Mouse (Mus musculus) stomach, embryonic 16.5 days (tissue): Measurements from ENCODE around the gene Lyrm9. TPM values are rescaled to one million over a fixed set of nuclear protein-coding genes. Genes with fewer than 3 reads are reported as not detected.

ENCODE experiments used
- ATAC-seq: fragments of 200-750 bp; cut with Nextera tagmentation; 2 replicates; pipeline ENCODE4 v1.8.0; 2017; ENCODE audit warnings: moderate number of reproducible peaks, moderate TSS enrichment; ENCODE audit not compliant: insufficient read depth, low FRiP score
- H3K27ac ChIP-seq: fragments of 300-500 bp; sonication (generic); 2 replicates; pipeline ENCODE4 v1.5.1; 2014; ENCODE audit warnings: low read length
- H3K27me3 ChIP-seq: fragments of 300-500 bp; sonication (generic); 2 replicates; pipeline ENCODE4 v1.6.1; 2014; ENCODE audit warnings: low read length, control low read depth, mixed read lengths; ENCODE audit not compliant: control insufficient read depth, insufficient read depth
- H3K36me3 ChIP-seq: fragments of 300-500 bp; sonication (generic); 2 replicates; pipeline ENCODE4 v1.6.1; 2014; ENCODE audit warnings: low read length; ENCODE audit not compliant: control insufficient read depth, insufficient read depth
- H3K4me1 ChIP-seq: fragments of 300-500 bp; sonication (generic); 2 replicates; pipeline ENCODE4 v1.6.1; 2014; ENCODE audit warnings: low read length, control low read depth, mixed read lengths; ENCODE audit not compliant: control insufficient read depth, insufficient read depth
- H3K4me2 ChIP-seq: fragments of 300-500 bp; sonication (generic); 2 replicates; pipeline ENCODE4 v1.6.1; 2014; ENCODE audit warnings: low read depth, low read length, mixed read lengths
- H3K4me3 ChIP-seq: fragments of 300-500 bp; sonication (generic); replicated peaks from 2 replicates; pipeline ENCODE4 v1.5.1; 2014; ENCODE audit warnings: mild to moderate bottlenecking, low read length
- H3K9ac ChIP-seq: fragments of 300-500 bp; sonication (generic); 2 replicates; pipeline ENCODE4 v1.6.1; 2014; ENCODE audit warnings: low read length
- H3K9me3 ChIP-seq: fragments of 300-500 bp; sonication (generic); replicated peaks from 2 replicates; pipeline ENCODE4 v1.6.1; 2016; ENCODE audit warnings: low read length, control low read depth; ENCODE audit not compliant: control insufficient read depth
- WGBS: fragments of 180-500 bp; shearing (Covaris S2); extraction: QIAGEN DNeasy Blood & Tissue Kit; methylation state at CpG from one replicate; pipeline ENCODE4 v1.1.7; 2014; 5-methylcytosine and 5-hydroxymethylcytosine counted together
- polyA plus RNA-seq: library from polyadenylated mRNA; unstranded; fragments of >200 nt; fragmentation: Nextera tagmentation; extraction: Ambion mirVana; gene quantifications from 2 replicates; pipeline ENCODE4 v1.2.1, GENCODE M21; 2015

Gene Lyrm9
- polyA plus RNA-seq, 1 experiment from 2014 or later, result 20.0 TPM

DNA sequence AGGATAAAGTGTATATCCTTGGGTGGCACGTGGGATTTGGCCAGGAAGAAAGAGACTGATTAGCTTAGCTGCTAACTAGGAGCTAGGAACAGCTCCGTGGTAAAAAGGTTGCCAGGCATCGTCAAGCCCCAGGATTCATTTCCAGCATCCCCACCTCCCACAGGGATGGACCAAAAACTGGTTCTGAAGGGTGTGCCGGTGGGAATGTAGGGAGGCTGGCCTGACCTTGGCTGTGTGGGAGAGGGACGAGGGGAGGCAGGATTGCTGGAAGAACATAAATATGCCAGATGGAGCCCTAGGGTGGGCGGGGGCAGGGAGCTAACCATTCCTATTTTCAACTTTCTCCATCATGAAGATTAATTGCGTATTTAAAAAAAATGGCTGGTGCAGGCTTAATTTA is 1.2 kb downstream of the Lyrm9 start:
- Histone ChIP-seq H3K9ac (no peak overlapping the region), H3K36me3 (no peaks in the 10 kb centered on the region), H3K4me3 (no peak overlapping the region), H3K4me1 (peaks cover 7% of the 10 kb centered on the region; the same call in 1 of the 2 replicates), H3K9me3 (no peaks in the 10 kb centered on the region), H3K27me3 (no peaks in the 10 kb centered on the region), H3K27ac (no peak overlapping the region), H3K4me2 (no peak overlapping the region)
- 37% methylated on average over 7 of the region's 7 CpGs for WGBS
- ATAC-seq, result no peak

DNA sequence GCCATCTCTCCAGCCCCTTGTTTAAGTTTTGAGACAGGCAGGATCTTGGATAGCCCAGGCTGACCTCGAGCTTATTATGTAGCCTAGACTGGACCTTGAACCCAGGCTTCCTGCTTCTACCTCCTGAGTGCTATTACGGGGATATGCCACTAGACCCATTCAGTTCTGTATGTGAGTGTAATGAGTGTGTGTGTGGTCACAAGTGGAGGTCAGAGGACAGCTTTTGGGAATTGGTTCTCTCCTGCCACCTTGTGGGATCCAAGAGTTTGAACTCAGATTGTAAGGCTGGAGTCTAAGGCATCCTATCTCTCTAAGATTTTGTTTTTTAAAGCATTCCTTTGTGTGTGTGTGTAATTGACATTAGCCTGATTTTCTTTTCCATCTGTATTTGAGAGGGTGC is 2.0 kb downstream of the Lyrm9 start:
- H3K4me1 ChIP-seq, result peaks cover 14% of the 10 kb centered on the region; the same call in 1 of the 2 replicates
- H3K36me3 ChIP-seq, result no peaks in the 10 kb centered on the region
- 52% methylated on average over 2 of the region's 2 CpGs for WGBS
- no peak overlapping the region for H3K9ac ChIP-seq
- H3K4me3 ChIP-seq, result no peak overlapping the region
- ATAC-seq, result no peak
- no peak overlapping the region for H3K27ac ChIP-seq
- no peaks in the 10 kb centered on the region for H3K9me3 ChIP-seq
- no peaks in the 10 kb centered on the region for H3K27me3 ChIP-seq
- no peak overlapping the region for H3K4me2 ChIP-seq

DNA sequence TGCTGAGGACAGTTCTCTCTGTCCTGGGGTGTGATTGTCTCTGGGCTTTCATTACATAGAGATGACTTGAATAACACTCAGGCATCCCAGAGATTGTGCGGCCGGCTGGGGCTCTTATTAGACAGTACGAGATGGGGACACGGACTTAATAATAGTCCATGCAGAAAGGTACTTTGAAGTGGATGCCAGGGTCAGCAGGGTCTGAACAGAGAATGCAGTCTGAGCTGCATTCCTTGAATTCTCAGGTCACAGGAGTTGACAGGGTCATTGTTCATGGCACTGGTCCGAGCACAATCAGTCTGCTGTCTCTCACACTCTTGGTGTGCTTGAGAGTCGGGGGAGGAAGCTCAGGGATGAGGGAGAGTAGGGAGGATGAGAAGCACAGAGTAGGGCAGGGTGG is 3.0 kb downstream of the Lyrm9 start:
- Histone ChIP-seq H3K4me1 (peaks cover 14% of the 10 kb centered on the region; the same call in 1 of the 2 replicates), H3K4me3 (no peak overlapping the region), H3K4me2 (no peak overlapping the region), H3K36me3 (no peaks in the 10 kb centered on the region), H3K9ac (no peak overlapping the region), H3K27ac (no peak overlapping the region), H3K27me3 (no peaks in the 10 kb centered on the region), H3K9me3 (no peaks in the 10 kb centered on the region)
- 33% methylated on average over 6 of the region's 6 CpGs for WGBS
- ATAC-seq, result no peak

DNA sequence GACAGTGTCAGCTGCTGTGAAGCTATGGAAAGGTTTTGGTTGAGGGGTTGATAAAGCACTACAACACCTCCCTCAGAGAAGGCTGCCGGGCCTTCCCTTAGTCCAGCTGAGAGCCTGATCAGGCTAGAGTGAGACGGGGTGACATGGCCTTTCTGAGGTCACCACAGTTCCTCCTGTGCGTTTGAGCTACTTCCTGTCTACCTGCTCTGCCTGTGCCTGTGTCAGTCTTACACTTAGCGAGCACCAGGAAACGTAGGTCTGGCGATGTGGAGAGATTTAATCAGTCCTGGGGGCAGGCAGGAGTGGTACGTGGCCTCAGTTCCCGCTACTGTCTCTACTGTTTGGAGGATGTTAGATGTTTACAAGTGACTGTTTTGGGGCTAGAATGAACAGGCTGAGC is 3.8 kb downstream of the Lyrm9 start:
- Histone ChIP-seq H3K4me1 (peaks cover 14% of the 10 kb centered on the region; the same call in 1 of the 2 replicates), H3K9me3 (no peaks in the 10 kb centered on the region), H3K4me2 (no peak overlapping the region), H3K4me3 (no peak overlapping the region), H3K9ac (no peak overlapping the region), H3K36me3 (no peaks in the 10 kb centered on the region), H3K27ac (no peak overlapping the region), H3K27me3 (no peaks in the 10 kb centered on the region)
- no peak for ATAC-seq
- 43% methylated on average over 8 of the region's 8 CpGs for WGBS

DNA sequence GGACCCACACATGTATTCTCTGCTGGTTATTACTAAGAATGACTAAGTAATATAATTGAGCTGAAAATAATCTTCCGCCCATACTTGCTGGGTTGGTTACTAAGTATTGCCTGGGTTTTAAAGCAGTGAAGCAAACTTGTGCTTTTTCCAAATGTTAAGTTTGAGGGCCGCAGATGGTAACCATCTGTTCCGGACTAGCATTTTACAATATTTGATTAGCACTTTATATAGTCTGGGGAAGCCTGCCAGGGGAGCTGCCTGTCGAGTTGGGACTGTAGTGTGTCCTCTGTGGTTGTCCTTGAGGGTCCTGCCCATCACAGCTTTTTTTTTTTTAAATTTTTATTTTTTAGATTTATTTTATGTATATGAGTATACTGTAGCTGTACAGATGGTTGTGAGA is 5.3 kb downstream of the Lyrm9 start:
- no peak overlapping the region for H3K9ac ChIP-seq
- no peak overlapping the region for H3K27ac ChIP-seq
- no peaks in the 10 kb centered on the region for H3K36me3 ChIP-seq
- peaks cover 14% of the 10 kb centered on the region; the same call in 1 of the 2 replicates for H3K4me1 ChIP-seq
- 49% methylated on average over 4 of the region's 4 CpGs for WGBS
- ATAC-seq, result no peak
- no peak overlapping the region for H3K4me3 ChIP-seq
- H3K27me3 ChIP-seq, result no peaks in the 10 kb centered on the region
- no peaks in the 10 kb centered on the region for H3K9me3 ChIP-seq
- no peak overlapping the region for H3K4me2 ChIP-seq

DNA sequence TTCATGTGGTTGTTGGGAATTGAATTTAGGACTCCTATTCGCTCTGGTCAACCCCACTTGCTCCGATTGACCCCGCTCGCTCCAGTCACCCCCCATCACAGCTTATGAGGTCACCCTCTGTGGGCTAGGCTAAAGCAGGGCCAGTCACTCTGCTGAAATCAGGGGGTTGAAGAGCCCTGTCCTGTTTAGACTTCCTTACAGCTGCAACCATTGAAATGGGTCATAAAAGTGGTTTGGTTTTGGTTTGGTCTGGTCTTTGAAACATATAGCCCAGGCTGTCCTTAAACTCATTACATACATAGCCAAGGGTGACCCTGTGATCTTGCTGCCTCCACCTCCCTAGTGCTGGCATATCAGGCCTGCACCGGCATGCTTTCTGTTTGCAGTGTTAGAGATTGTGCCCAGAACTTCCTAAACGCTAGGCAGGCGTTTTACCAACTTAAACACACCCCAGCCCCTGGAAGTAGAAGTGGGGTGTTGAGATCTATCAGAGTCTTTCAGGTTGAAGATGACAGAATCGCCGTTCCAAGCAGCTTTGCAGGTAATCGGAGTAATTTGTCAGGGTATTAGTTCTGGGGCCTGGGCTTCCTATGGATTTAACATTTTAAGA is 5.8 kb downstream of the Lyrm9 start:
- H3K4me2 ChIP-seq, result no peak overlapping the region
- H3K9ac ChIP-seq, result no peak overlapping the region
- ATAC-seq, result no peak
- H3K4me3 ChIP-seq, result no peak overlapping the region
- H3K27me3 ChIP-seq, result no peaks in the 10 kb centered on the region
- H3K9me3 ChIP-seq, result no peaks in the 10 kb centered on the region
- no peaks in the 10 kb centered on the region for H3K36me3 ChIP-seq
- 80% methylated on average over 10 of the region's 10 CpGs for WGBS
- no peak overlapping the region for H3K27ac ChIP-seq
- peaks cover 13% of the 10 kb centered on the region; the same call in 1 of the 2 replicates for H3K4me1 ChIP-seq

DNA sequence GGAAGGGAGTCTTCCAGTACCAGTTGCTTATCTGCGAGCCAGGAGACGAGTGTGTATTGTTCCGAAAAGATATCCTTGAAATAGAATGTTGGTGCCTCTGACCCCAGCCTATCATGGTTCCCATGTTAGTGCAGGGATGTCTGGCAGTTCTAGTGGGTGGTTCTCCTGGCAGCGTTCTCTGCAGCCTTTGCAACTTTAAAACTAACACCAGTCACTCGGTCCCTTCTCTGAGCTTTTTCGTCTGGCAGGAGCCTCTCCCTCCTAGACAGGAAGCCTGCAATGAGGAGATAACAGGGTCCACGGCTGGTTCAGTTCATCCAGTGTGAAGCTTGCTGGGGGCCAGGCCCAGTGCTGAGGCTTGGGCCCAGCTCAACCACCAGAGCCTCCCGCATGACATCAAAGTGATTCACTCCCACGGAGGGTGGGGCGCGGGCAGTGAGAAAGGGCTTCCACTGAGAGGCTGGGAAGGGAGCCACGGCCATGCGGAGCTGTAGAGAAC is 6.5 kb downstream of the Lyrm9 start:
- Histone ChIP-seq H3K4me1 (peaks cover 9% of the 10 kb centered on the region; the same call in 1 of the 2 replicates), H3K9ac (no peak overlapping the region), H3K4me2 (no peak overlapping the region), H3K27me3 (no peaks in the 10 kb centered on the region), H3K27ac (no peak overlapping the region), H3K4me3 (no peak overlapping the region), H3K9me3 (no peaks in the 10 kb centered on the region), H3K36me3 (no peaks in the 10 kb centered on the region)
- peak; percentile 65 for ATAC-seq
- 47% methylated on average over 13 of the region's 13 CpGs for whole genome bisulfite sequencing

DNA sequence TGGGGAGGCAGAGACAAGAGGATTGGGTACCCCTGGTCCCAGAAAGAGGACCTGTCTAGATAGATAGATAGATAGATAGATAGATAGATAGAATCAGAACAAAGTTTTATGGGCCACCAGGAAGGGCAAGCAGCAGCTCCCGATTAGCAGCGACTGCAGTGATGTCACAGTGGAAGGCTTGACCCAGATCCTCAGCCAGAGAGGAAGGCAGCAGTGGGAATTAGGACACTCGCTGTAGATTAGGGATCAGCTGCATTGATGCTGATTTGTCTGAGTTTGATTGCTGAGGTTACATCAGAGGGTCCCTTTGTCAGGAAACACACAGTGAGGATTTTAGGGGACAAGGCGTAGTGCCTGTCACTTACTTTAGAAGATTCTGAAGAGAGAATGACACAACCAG is 10.1 kb downstream of the Lyrm9 start:
- H3K27me3 ChIP-seq, result no peaks in the 10 kb centered on the region
- H3K27ac ChIP-seq, result no peak overlapping the region
- no peak overlapping the region for H3K4me2 ChIP-seq
- H3K9me3 ChIP-seq, result no peaks in the 10 kb centered on the region
- H3K4me1 ChIP-seq, result peaks cover 9% of the 10 kb centered on the region; the same call in 1 of the 2 replicates
- H3K4me3 ChIP-seq, result no peak overlapping the region
- no peak overlapping the region for H3K9ac ChIP-seq
- 91% methylated on average over 4 of the region's 4 CpGs for WGBS
- ATAC-seq, result no peak
- H3K36me3 ChIP-seq, result no peaks in the 10 kb centered on the region

DNA sequence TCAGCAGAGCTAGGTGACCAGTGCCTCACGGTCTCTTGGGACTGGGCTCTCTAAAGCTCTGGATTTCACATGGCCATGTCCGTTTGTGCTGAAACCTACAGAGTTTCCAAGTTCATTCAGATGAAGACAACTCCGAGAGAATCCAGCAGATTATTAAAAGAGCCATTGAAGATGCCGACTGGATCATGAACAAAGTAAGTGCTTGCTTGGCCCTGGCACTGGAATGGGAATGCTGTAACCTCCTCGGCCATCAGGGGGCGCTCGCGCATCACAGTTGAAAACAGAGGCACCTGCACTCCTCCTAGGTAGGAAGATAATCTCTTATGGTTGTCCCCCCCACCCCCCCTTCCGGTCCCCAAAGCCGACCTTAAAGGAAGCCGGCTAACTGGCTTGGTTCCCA is 11.6 kb downstream of the Lyrm9 start:
- Histone ChIP-seq H3K9ac (no peak overlapping the region), H3K27ac (no peak overlapping the region), H3K27me3 (no peaks in the 10 kb centered on the region), H3K4me3 (no peak overlapping the region), H3K9me3 (no peaks in the 10 kb centered on the region), H3K36me3 (no peaks in the 10 kb centered on the region), H3K4me2 (no peak overlapping the region), H3K4me1 (0 out of 2 replicates have a peak, but pooled peaks cover 3% of the 10 kb centered on the region)
- no peak for ATAC-seq
- WGBS, result 13% methylated on average over 11 of the region's 11 CpGs
